Mouse (Mus musculus): ENCODE data around the gene Ptprt. TPM values are rescaled to one million over a fixed set of nuclear protein-coding genes. Genes with fewer than 3 reads are reported as not detected.
"Not testable (repeated sequence)": the region's sequence is repeated elsewhere in the genome, so short reads cannot be mapped to it uniquely, and the experiment has no call there.

The Ptprt gene
- polyA plus RNA-seq, 1 experiment from 2014 or later: 0.77 TPM

GRCm38 (mm10) chr2:161534151-161534550 lies 1126.8 kb downstream of the Ptprt start:
- Histone ChIP-seq H3K4me1 (ENCODE audit: control insufficient read depth, insufficient read depth, low read length) (no peaks in the 10 kb centered on the region), H3K36me3 (ENCODE audit: control insufficient read depth, insufficient read depth, low read length) (no peaks in the 10 kb centered on the region), H3K9me3 (ENCODE audit: control insufficient read depth, low read length) (no peaks in the 10 kb centered on the region), H3K4me2 (no peak overlapping the region), H3K9ac (ENCODE audit: low read length) (no peak overlapping the region), H3K27me3 (ENCODE audit: control insufficient read depth, insufficient read depth, low read length) (no peaks in the 10 kb centered on the region), H3K27ac (ENCODE audit: low read depth, low read length) (no peak overlapping the region), H3K4me3 (ENCODE audit: low read depth, low read length) (no peak overlapping the region)
- ATAC-seq (ENCODE audit: low FRiP score): no peak
- DNase-seq (ENCODE audit: low spot score, missing footprints): no peak
- 88% methylated on average over 7 of the region's 7 CpGs for WGBS

GRCm38 (mm10) chr2:161527192-161527591 lies 1133.8 kb downstream of the Ptprt start:
- 100% methylated on average over 1 of the region's 1 CpGs for WGBS
- no peaks in the 10 kb centered on the region for H3K27me3 ChIP-seq (ENCODE audit: control insufficient read depth, insufficient read depth, low read length)
- no peak for DNase-seq (ENCODE audit: low spot score, missing footprints)
- no peaks in the 10 kb centered on the region for H3K9me3 ChIP-seq (ENCODE audit: control insufficient read depth, low read length)
- ATAC-seq (ENCODE audit: low FRiP score): no peak
- H3K36me3 ChIP-seq (ENCODE audit: control insufficient read depth, insufficient read depth, low read length): no peaks in the 10 kb centered on the region
- H3K4me1 ChIP-seq (ENCODE audit: control insufficient read depth, insufficient read depth, low read length): no peaks in the 10 kb centered on the region
- no peak overlapping the region for H3K4me3 ChIP-seq (ENCODE audit: low read depth, low read length)
- no peak overlapping the region for H3K27ac ChIP-seq (ENCODE audit: low read depth, low read length)
- H3K9ac ChIP-seq (ENCODE audit: low read length): no peak overlapping the region
- no peak overlapping the region for H3K4me2 ChIP-seq

GRCm38 (mm10) chr2:161519671-161520070 lies 1141.3 kb downstream of the Ptprt start:
- Histone ChIP-seq H3K27ac (ENCODE audit: low read depth, low read length) (no peak overlapping the region), H3K4me1 (ENCODE audit: control insufficient read depth, insufficient read depth, low read length) (no peaks in the 10 kb centered on the region), H3K36me3 (ENCODE audit: control insufficient read depth, insufficient read depth, low read length) (no peaks in the 10 kb centered on the region), H3K4me3 (ENCODE audit: low read depth, low read length) (no peak overlapping the region), H3K9ac (ENCODE audit: low read length) (no peak overlapping the region), H3K27me3 (ENCODE audit: control insufficient read depth, insufficient read depth, low read length) (no peaks in the 10 kb centered on the region), H3K4me2 (no peak overlapping the region), H3K9me3 (ENCODE audit: control insufficient read depth, low read length) (no peaks in the 10 kb centered on the region)
- 74% methylated on average over 2 of the region's 2 CpGs for WGBS
- no peak for DNase-seq (ENCODE audit: low spot score, missing footprints)
- ATAC-seq (ENCODE audit: low FRiP score): no peak

GRCm38 (mm10) chr2:161516921-161517320 lies 1144.0 kb downstream of the Ptprt start:
- Histone ChIP-seq H3K9ac (ENCODE audit: low read length) (no peak overlapping the region), H3K4me3 (ENCODE audit: low read depth, low read length) (no peak overlapping the region), H3K4me2 (no peak overlapping the region), H3K4me1 (ENCODE audit: control insufficient read depth, insufficient read depth, low read length) (no peaks in the 10 kb centered on the region), H3K27ac (ENCODE audit: low read depth, low read length) (no peak overlapping the region), H3K9me3 (ENCODE audit: control insufficient read depth, low read length) (no peaks in the 10 kb centered on the region), H3K36me3 (ENCODE audit: control insufficient read depth, insufficient read depth, low read length) (no peaks in the 10 kb centered on the region), H3K27me3 (ENCODE audit: control insufficient read depth, insufficient read depth, low read length) (no peaks in the 10 kb centered on the region)
- ATAC-seq (ENCODE audit: low FRiP score) (no peak), DNase-seq (ENCODE audit: low spot score, missing footprints) (no peak)
- 66% methylated on average over 5 of the region's 5 CpGs for WGBS

GRCm38 (mm10) chr2:161513256-161513655 lies 1147.7 kb downstream of the Ptprt start:
- H3K36me3 ChIP-seq (ENCODE audit: control insufficient read depth, insufficient read depth, low read length): no peaks in the 10 kb centered on the region
- no peak overlapping the region for H3K27ac ChIP-seq (ENCODE audit: low read depth, low read length)
- WGBS: 68% methylated on average over 1 of the region's 1 CpGs
- H3K4me2 ChIP-seq: no peak overlapping the region
- no peaks in the 10 kb centered on the region for H3K9me3 ChIP-seq (ENCODE audit: control insufficient read depth, low read length)
- no peaks in the 10 kb centered on the region for H3K27me3 ChIP-seq (ENCODE audit: control insufficient read depth, insufficient read depth, low read length)
- no peak overlapping the region for H3K4me3 ChIP-seq (ENCODE audit: low read depth, low read length)
- no peak overlapping the region for H3K9ac ChIP-seq (ENCODE audit: low read length)
- DNase-seq (ENCODE audit: low spot score, missing footprints) (no peak), ATAC-seq (ENCODE audit: low FRiP score) (no peak)
- peaks cover 4% of the 10 kb centered on the region; the same call in 1 of the 2 replicates for H3K4me1 ChIP-seq (ENCODE audit: control insufficient read depth, insufficient read depth, low read length)

GRCm38 (mm10) chr2:161511880-161512570 lies 1148.9 kb downstream of the Ptprt start:
- H3K4me2 ChIP-seq; DNase-seq (ENCODE audit: low spot score, missing footprints); H3K9ac ChIP-seq (ENCODE audit: low read length); H3K9me3 ChIP-seq (ENCODE audit: control insufficient read depth, low read length); H3K4me3 ChIP-seq (ENCODE audit: low read depth, low read length); H3K27me3 ChIP-seq (ENCODE audit: control insufficient read depth, insufficient read depth, low read length); H3K4me1 ChIP-seq (ENCODE audit: control insufficient read depth, insufficient read depth, low read length); H3K27ac ChIP-seq (ENCODE audit: low read depth, low read length); H3K36me3 ChIP-seq (ENCODE audit: control insufficient read depth, insufficient read depth, low read length): not testable (repeated sequence)
- WGBS: 18% methylated on average over 5 of the region's 15 CpGs
- ATAC-seq (ENCODE audit: low FRiP score): peak; percentile 80

DNA sequence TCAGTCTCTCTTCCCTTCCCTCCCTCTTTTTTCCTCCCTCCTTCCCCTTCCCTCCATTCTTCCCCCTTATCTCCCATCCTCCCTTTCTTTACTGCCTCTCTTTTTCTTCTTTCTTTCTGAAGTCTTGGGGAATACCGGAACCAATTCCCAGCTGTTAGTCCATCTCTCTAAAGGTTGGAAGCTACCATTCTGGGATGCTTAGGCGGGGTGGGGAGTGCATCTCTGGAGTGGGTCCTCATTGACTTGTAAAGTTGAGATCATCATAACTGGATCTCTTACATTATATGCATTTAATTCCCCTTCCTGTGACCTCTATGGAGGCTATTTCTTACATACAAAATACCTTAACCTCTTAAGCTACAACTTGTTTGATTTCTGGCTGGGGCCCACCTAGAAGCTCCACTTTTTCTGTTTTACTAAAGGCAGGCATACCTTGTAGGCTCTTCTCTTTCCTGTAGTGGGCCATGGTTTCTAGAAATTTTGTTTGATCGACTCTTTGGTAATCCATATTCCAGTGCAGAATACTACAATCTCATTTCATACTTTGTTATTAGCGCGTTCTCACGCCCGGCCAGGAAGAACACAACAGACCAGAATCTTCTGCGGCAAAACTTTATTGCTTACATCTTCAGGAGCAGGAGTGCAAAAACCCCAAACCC lies 1149.7 kb downstream of the Ptprt start:
- Histone ChIP-seq H3K9me3 (ENCODE audit: control insufficient read depth, low read length) (no peaks in the 10 kb centered on the region), H3K27me3 (ENCODE audit: control insufficient read depth, insufficient read depth, low read length) (no peaks in the 10 kb centered on the region), H3K9ac (ENCODE audit: low read length) (peak overlapping the region; percentile 49), H3K36me3 (ENCODE audit: control insufficient read depth, insufficient read depth, low read length) (no peaks in the 10 kb centered on the region), H3K27ac (ENCODE audit: low read depth, low read length) (no peak overlapping the region), H3K4me3 (ENCODE audit: low read depth, low read length) (peak overlapping the region; percentile 33), H3K4me2 (peak overlapping the region; percentile 48), H3K4me1 (ENCODE audit: control insufficient read depth, insufficient read depth, low read length) (peaks cover 4% of the 10 kb centered on the region; the same call in 1 of the 2 replicates)
- DNase-seq (ENCODE audit: low spot score, missing footprints) (peak; percentile 92), ATAC-seq (ENCODE audit: low FRiP score) (peak; percentile 57)
- 15% methylated on average over 8 of the region's 8 CpGs for WGBS

GRCm38 (mm10) chr2:161499097-161499899 lies 1161.6 kb downstream of the Ptprt start:
- Histone ChIP-seq H3K4me2 (peak overlapping the region; percentile 47), H3K9me3 (ENCODE audit: control insufficient read depth, low read length) (no peaks in the 10 kb centered on the region), H3K4me3 (ENCODE audit: low read depth, low read length) (peak overlapping the region; percentile 5; the same call in 1 of the 2 replicates), H3K36me3 (ENCODE audit: control insufficient read depth, insufficient read depth, low read length) (no peaks in the 10 kb centered on the region), H3K9ac (ENCODE audit: low read length) (no peak overlapping the region), H3K4me1 (ENCODE audit: control insufficient read depth, insufficient read depth, low read length) (peaks cover 16% of the 10 kb centered on the region), H3K27ac (ENCODE audit: low read depth, low read length) (no peak overlapping the region; the same call in 1 of the 2 replicates), H3K27me3 (ENCODE audit: control insufficient read depth, insufficient read depth, low read length) (no peaks in the 10 kb centered on the region)
- DNase-seq (ENCODE audit: low spot score, missing footprints) (peak; percentile 93), ATAC-seq (ENCODE audit: low FRiP score) (peak; percentile 82)
- WGBS: 4% methylated on average over 13 of the region's 13 CpGs

Measured in midbrain, embryonic 11.5 days (tissue).